Mouse (Mus musculus): ENCODE data around the gene Cux1. TPM values are rescaled to one million over a fixed set of nuclear protein-coding genes. Genes with fewer than 3 reads are reported as not detected.
A peak's percentile ranks its signal among the peaks of the same experiment; 100 is the strongest.

The Cux1 gene
- polyA plus RNA-seq, 1 experiment, result 37.1 TPM

- Histone ChIP-seq H3K27ac (ENCODE audit: control insufficient read depth, insufficient read depth, low read depth, low read length, poor library complexity) (no peak overlapping the region), H3K4me3 (replicated peaks; ENCODE audit: control insufficient read depth, low read depth, low read length) (no peak overlapping the region), H3K4me1 (ENCODE audit: control insufficient read depth, insufficient read depth, low read length) (peaks cover 6% of the 10 kb centered on the region; the same call in 1 of the 2 replicates)
- WGBS, result 51% methylated on average over 4 of the region's 4 CpGs
- no peak for TF ChIP-seq POLR2A (IDR thresholded peaks at IDR 0.05; ENCODE audit: borderline replicate concordance, control insufficient read depth, low read depth, low read length)
- TF ChIP-seq CTCF (IDR thresholded peaks at IDR 0.05; ENCODE audit: control insufficient read depth, insufficient read depth, low read length), result no peak
Observed at GRCm38 (mm10) chr5:136456395-136456794, 110.9 kb downstream of the Cux1 start.

- WGBS, result 95% methylated on average over 3 of the region's 3 CpGs
- Histone ChIP-seq H3K4me1 (ENCODE audit: control insufficient read depth, insufficient read depth, low read length) (peaks cover 1% of the 10 kb centered on the region; the same call in 1 of the 2 replicates), H3K4me3 (replicated peaks; ENCODE audit: control insufficient read depth, low read depth, low read length) (no peak overlapping the region), H3K27ac (ENCODE audit: control insufficient read depth, insufficient read depth, low read depth, low read length, poor library complexity) (no peak overlapping the region)
- TF ChIP-seq CTCF (IDR thresholded peaks at IDR 0.05; ENCODE audit: control insufficient read depth, insufficient read depth, low read length), result no peak
- TF ChIP-seq POLR2A (IDR thresholded peaks at IDR 0.05; ENCODE audit: borderline replicate concordance, control insufficient read depth, low read depth, low read length), result no peak
Observed at GRCm38 (mm10) chr5:136452681-136453080, 114.6 kb downstream of the Cux1 start.

GRCm38 (mm10) chr5:136449801-136450200 is 117.5 kb downstream of the Cux1 start:
- Histone ChIP-seq H3K4me3 (replicated peaks; ENCODE audit: control insufficient read depth, low read depth, low read length) (no peak overlapping the region), H3K4me1 (ENCODE audit: control insufficient read depth, insufficient read depth, low read length) (peaks cover 1% of the 10 kb centered on the region; the same call in 1 of the 2 replicates), H3K27ac (ENCODE audit: control insufficient read depth, insufficient read depth, low read depth, low read length, poor library complexity) (no peak overlapping the region)
- TF ChIP-seq POLR2A (IDR thresholded peaks at IDR 0.05; ENCODE audit: borderline replicate concordance, control insufficient read depth, low read depth, low read length) (no peak), CTCF (IDR thresholded peaks at IDR 0.05; ENCODE audit: control insufficient read depth, insufficient read depth, low read length) (no peak)

GRCm38 (mm10) chr5:136445967-136446366 is 121.3 kb downstream of the Cux1 start:
- Histone ChIP-seq H3K4me1 (ENCODE audit: control insufficient read depth, insufficient read depth, low read length) (peaks cover 5% of the 10 kb centered on the region), H3K4me3 (replicated peaks; ENCODE audit: control insufficient read depth, low read depth, low read length) (no peak overlapping the region), H3K27ac (ENCODE audit: control insufficient read depth, insufficient read depth, low read depth, low read length, poor library complexity) (no peak overlapping the region)
- TF ChIP-seq CTCF (IDR thresholded peaks at IDR 0.05; ENCODE audit: control insufficient read depth, insufficient read depth, low read length) (no peak), POLR2A (IDR thresholded peaks at IDR 0.05; ENCODE audit: borderline replicate concordance, control insufficient read depth, low read depth, low read length) (no peak)
- 76% methylated on average over 5 of the region's 5 CpGs for WGBS

- Histone ChIP-seq H3K27ac (ENCODE audit: control insufficient read depth, insufficient read depth, low read depth, low read length, poor library complexity) (peak overlapping the region; percentile 49), H3K4me1 (ENCODE audit: control insufficient read depth, insufficient read depth, low read length) (peaks cover 3% of the 10 kb centered on the region), H3K4me3 (replicated peaks; ENCODE audit: control insufficient read depth, low read depth, low read length) (no peak overlapping the region)
- WGBS, result 77% methylated on average over 11 of the region's 11 CpGs
- TF ChIP-seq POLR2A (IDR thresholded peaks at IDR 0.05; ENCODE audit: borderline replicate concordance, control insufficient read depth, low read depth, low read length) (no peak), CTCF (IDR thresholded peaks at IDR 0.05; ENCODE audit: control insufficient read depth, insufficient read depth, low read length) (no peak)
Observed at GRCm38 (mm10) chr5:136442238-136443187, 124.8 kb downstream of the Cux1 start.

- H3K27ac ChIP-seq (ENCODE audit: control insufficient read depth, insufficient read depth, low read depth, low read length, poor library complexity), result no peak overlapping the region
- H3K4me3 ChIP-seq (replicated peaks; ENCODE audit: control insufficient read depth, low read depth, low read length), result no peak overlapping the region
- no peak for TF ChIP-seq POLR2A (IDR thresholded peaks at IDR 0.05; ENCODE audit: borderline replicate concordance, control insufficient read depth, low read depth, low read length)
- H3K4me1 ChIP-seq (ENCODE audit: control insufficient read depth, insufficient read depth, low read length), result peaks cover 2% of the 10 kb centered on the region
- WGBS, result 32% methylated on average over 4 of the region's 4 CpGs
Observed at GRCm38 (mm10) chr5:136429647-136430046, 137.6 kb downstream of the Cux1 start.

- Histone ChIP-seq H3K4me1 (ENCODE audit: control insufficient read depth, insufficient read depth, low read length) (peaks cover 2% of the 10 kb centered on the region), H3K27ac (ENCODE audit: control insufficient read depth, insufficient read depth, low read depth, low read length, poor library complexity) (no peak overlapping the region)
- 49% methylated on average over 6 of the region's 6 CpGs for WGBS
Observed at GRCm38 (mm10) chr5:136428498-136429060, 138.7 kb downstream of the Cux1 start.

GRCm38 (mm10) chr5:136427772-136428497 is 139.4 kb downstream of the Cux1 start:
- TF ChIP-seq POLR2A (IDR thresholded peaks at IDR 0.05; ENCODE audit: borderline replicate concordance, control insufficient read depth, low read depth, low read length), result no peak
- TF ChIP-seq CTCF (IDR thresholded peaks at IDR 0.05; ENCODE audit: control insufficient read depth, insufficient read depth, low read length), result no peak
- no peak overlapping the region for H3K4me3 ChIP-seq (replicated peaks; ENCODE audit: control insufficient read depth, low read depth, low read length)
- peaks cover 2% of the 10 kb centered on the region for H3K4me1 ChIP-seq (ENCODE audit: control insufficient read depth, insufficient read depth, low read length)
- WGBS, result 39% methylated on average over 13 of the region's 13 CpGs
- no peak overlapping the region for H3K27ac ChIP-seq (ENCODE audit: control insufficient read depth, insufficient read depth, low read depth, low read length, poor library complexity)

More at GRCm38 (mm10) chr5:136428498-136429060, 138.7 kb downstream of the Cux1 start:
- H3K4me3 ChIP-seq (replicated peaks; ENCODE audit: control insufficient read depth, low read depth, low read length), result no peak overlapping the region
- TF ChIP-seq POLR2A (IDR thresholded peaks at IDR 0.05; ENCODE audit: borderline replicate concordance, control insufficient read depth, low read depth, low read length) (no peak), CTCF (IDR thresholded peaks at IDR 0.05; ENCODE audit: control insufficient read depth, insufficient read depth, low read length) (no peak)
